Mouse (Mus musculus) liver (tissue): ENCODE data around the gene Vmn2r114.
"Not testable (repeated sequence)": the region's sequence is repeated elsewhere in the genome, so short reads cannot be mapped to it uniquely, and the experiment has no call there.

ENCODE experiments used
- DNase-seq: peaks from one replicate; pipeline ENCODE4 v3.0.0-alpha.2; 2020; ENCODE audit warnings: mixed read lengths

The Vmn2r114 gene

DNA sequence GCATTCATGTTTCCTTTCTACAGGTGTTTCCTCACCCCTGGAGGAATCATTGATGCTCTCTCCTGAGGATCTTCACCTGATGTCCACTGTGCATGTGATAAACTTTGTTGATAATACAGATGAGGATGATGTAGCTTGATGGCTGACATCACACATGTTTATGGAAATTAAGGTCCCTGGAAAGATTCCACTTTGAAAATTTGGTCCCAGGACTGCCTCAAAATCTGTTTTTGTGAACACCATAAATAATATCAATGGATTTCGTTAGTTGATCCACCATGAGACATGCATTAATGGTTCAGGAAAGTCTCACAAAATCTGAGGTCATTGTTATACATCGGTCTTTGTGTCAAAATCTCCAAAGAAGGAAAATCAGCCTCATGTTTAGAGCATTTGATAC lies at the start of gene Vmn2r114:
Vmn2r114 (minus strand) TSS at position 101 of the 400 bp plus-strand sequence.
- not testable (repeated sequence) for DNase-seq

DNA sequence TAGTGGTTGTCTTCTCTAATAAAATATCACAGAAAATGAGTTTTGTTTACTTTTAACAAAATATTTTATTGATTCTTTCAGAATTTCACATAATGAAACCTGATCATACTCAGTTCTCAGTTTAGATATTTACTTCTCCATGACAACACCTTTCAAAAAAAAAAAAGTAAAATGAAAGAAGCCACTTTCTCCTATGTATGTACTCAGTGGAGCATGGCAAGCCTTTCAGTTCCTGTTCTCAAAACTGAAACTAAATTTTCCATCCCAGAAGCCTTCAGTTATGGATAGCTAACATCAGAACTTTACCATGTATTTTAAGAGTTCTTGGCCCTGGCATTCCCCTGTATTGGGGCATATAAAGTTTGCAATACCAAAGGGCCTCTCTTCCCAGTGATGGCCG lies 39.3 kb upstream of the Vmn2r114 start:
- no peak for DNase-seq

DNA sequence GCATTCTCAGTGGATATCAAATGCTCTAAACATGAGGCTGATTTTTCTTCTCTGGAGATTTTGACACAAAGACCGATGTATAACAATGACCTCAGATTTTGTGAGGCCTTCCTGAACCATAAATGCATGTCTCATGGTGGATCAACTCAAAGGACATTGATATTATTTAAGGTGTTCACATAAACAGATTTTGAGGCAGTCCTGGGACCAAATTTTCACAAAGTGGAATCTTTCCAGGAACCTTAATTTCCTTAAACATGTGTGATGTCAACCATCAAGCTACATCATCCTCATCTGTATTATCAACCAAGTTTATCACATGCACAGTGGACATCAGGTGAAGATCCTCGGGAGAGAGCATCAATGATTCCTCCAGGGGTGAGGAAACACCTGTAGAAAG lies 31.1 kb upstream of the Vmn2r114 start, which contains the start of gene Vmn2r115:
Vmn2r115 (plus strand) TSS at position 301 of the 400 bp plus-strand sequence.
- not testable (repeated sequence) for DNase-seq

DNA sequence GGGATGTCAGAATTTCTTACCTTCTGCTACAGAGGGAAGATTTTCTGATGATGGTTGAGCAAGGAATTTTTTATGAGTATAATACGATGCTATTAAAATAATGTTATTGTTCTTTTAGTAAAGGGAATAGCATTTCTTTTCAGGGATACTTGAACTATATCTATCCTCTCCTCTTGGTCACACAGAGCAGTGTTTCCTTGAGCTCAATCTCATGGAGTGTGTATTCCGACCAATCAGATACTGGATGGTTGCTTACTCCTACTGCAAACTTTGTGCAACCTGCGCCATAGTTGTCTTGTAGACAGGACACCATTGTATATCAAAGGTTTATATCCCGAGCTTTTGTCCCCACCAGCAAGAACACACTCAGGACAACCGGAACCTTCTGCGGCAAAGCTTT lies 18.3 kb upstream of the Vmn2r114 start:
- no peak for DNase-seq
